Mouse (Mus musculus) liver, embryonic 12.5 days (tissue): ENCODE data around the gene Unc13d. TPM values are rescaled to one million over a fixed set of nuclear protein-coding genes. Genes with fewer than 3 reads are reported as not detected.

Experiments
- ATAC-seq: fragments of 200-750 bp; cut with Nextera tagmentation; 2 replicates; pipeline ENCODE4 v1.8.0; 2017; ENCODE audit warnings: moderate number of reproducible peaks, mild to moderate bottlenecking, moderate library complexity
- H3K27ac ChIP-seq: fragments of 300-500 bp; sonication (generic); 2 replicates; pipeline ENCODE4 v1.5.1; 2016; ENCODE audit warnings: mild to moderate bottlenecking
- H3K27me3 ChIP-seq: fragments of 300-500 bp; sonication (generic); replicated peaks from 2 replicates; pipeline ENCODE4 v1.6.1; 2016; ENCODE audit warnings: mild to moderate bottlenecking, moderate library complexity
- H3K36me3 ChIP-seq: fragments of 300-500 bp; sonication (generic); 2 replicates; pipeline ENCODE4 v1.6.1; 2016; ENCODE audit warnings: mild to moderate bottlenecking, moderate library complexity
- H3K4me1 ChIP-seq: fragments of 300-500 bp; sonication (generic); 2 replicates; pipeline ENCODE4 v1.6.1; 2016
- H3K4me2 ChIP-seq: fragments of 300-500 bp; sonication (generic); 2 replicates; pipeline ENCODE4 v1.6.1; 2016; ENCODE audit warnings: mild to moderate bottlenecking, moderate library complexity
- H3K4me3 ChIP-seq: fragments of 300-500 bp; sonication (generic); 2 replicates; pipeline ENCODE4 v1.5.1; 2016; ENCODE audit warnings: mild to moderate bottlenecking, moderate library complexity
- H3K9ac ChIP-seq: fragments of 300-500 bp; sonication (generic); 2 replicates; pipeline ENCODE4 v1.6.1; 2016; ENCODE audit warnings: mild to moderate bottlenecking, moderate library complexity
- H3K9me3 ChIP-seq: fragments of 300-500 bp; sonication (generic); replicated peaks from 2 replicates; pipeline ENCODE4 v1.6.1; 2016; ENCODE audit warnings: mild to moderate bottlenecking, moderate library complexity
- WGBS: fragments of 180-500 bp; shearing (Covaris S2); methylation state at CpG from one replicate; pipeline ENCODE4 v1.1.7; 2016; ENCODE audit not compliant: insufficient replicate concordance; 5-methylcytosine and 5-hydroxymethylcytosine counted together
- polyA plus RNA-seq: library from polyadenylated mRNA; unstranded; fragments of >200 nt; fragmentation: Nextera tagmentation; extraction: Ambion mirVana; gene quantifications from 2 replicates; pipeline ENCODE4 v1.2.1, GENCODE M21; 2016

The Unc13d gene
- polyA plus RNA-seq, 1 experiment from 2014 or later, result 50.1 TPM

DNA sequence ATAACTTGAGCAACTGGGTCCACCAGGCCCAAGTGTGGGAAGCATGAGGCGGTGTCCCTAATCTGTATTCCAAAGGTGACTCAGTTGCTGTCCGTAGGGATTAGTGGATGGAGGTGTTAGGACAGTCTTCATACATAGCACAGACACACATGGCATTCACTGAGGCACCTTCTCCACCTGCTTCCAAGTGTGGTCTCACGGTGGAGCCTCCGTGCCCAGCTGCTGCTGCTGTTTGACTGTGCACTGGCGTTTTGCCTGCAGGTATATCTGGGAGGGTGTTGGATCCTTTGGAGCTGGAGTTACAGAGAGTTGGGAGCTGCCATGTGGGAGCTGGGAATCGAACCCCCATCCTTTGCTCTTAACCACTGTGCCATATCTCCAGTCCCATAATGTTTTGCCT is 43.2 kb downstream of the Unc13d start:
- H3K36me3 ChIP-seq, result peaks cover 63% of the 10 kb centered on the region
- no peak for ATAC-seq
- no peak overlapping the region for H3K4me2 ChIP-seq
- H3K9ac ChIP-seq, result no peak overlapping the region
- no peaks in the 10 kb centered on the region for H3K27me3 ChIP-seq
- H3K27ac ChIP-seq, result no peak overlapping the region
- H3K9me3 ChIP-seq, result no peaks in the 10 kb centered on the region
- H3K4me1 ChIP-seq, result peaks cover 34% of the 10 kb centered on the region
- H3K4me3 ChIP-seq, result no peak overlapping the region
- 85% methylated on average over 6 of the region's 6 CpGs for WGBS

DNA sequence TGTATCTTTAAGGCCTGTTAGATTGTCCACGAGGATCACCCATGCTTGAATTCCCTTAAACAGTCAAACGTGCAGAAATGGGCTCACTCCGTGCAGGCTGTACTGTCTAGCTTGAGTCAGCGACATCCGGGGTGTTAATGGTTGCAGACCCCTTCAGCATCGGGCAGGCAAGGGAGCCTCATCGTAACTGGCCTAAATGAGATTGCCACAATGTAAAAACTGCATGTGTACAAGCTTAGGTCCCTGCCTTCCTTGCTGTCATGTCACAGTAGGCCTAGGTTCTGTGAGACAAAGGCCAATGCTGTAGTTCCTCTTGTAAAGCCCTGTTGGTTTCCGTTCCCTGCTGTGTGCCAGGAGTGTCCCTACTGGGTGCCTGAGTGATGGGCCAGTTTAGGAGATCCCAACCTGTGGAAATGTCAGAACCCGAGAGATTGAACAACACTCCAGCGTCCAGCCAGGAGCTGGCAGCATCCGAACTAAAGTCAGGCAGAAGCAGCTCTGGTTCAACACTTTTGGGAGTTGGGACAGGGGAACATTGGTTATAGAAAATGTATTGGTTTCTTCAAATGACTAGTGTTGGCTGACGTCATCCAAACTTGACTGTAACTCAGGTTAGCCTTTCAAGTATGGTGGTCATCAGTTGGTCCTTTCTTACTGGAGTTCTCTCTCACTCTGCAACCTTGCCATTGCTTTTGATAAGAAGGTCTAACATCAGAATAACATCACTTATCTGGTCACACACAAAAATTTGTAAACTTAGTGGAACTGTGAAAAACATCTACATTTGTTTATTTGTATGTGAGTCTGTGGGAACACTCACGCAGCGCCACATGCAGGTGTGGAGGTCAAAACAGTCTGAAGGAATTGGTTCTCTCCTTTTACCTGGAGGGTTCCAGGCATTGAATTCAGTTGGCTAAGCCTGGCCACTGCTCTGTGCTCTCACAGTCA is 46.6 kb downstream of the Unc13d start:
- peaks cover 45% of the 10 kb centered on the region for H3K4me1 ChIP-seq
- peak overlapping the region; percentile 96 for H3K9ac ChIP-seq
- H3K9me3 ChIP-seq, result no peaks in the 10 kb centered on the region
- peak overlapping the region; percentile 97 for H3K27ac ChIP-seq
- H3K4me3 ChIP-seq, result peak overlapping the region; percentile 76
- WGBS, result 23% methylated on average over 14 of the region's 14 CpGs
- peak overlapping the region; percentile 83 for H3K4me2 ChIP-seq
- H3K36me3 ChIP-seq, result peaks cover 43% of the 10 kb centered on the region
- ATAC-seq, result peak; percentile 13
- no peaks in the 10 kb centered on the region for H3K27me3 ChIP-seq

DNA sequence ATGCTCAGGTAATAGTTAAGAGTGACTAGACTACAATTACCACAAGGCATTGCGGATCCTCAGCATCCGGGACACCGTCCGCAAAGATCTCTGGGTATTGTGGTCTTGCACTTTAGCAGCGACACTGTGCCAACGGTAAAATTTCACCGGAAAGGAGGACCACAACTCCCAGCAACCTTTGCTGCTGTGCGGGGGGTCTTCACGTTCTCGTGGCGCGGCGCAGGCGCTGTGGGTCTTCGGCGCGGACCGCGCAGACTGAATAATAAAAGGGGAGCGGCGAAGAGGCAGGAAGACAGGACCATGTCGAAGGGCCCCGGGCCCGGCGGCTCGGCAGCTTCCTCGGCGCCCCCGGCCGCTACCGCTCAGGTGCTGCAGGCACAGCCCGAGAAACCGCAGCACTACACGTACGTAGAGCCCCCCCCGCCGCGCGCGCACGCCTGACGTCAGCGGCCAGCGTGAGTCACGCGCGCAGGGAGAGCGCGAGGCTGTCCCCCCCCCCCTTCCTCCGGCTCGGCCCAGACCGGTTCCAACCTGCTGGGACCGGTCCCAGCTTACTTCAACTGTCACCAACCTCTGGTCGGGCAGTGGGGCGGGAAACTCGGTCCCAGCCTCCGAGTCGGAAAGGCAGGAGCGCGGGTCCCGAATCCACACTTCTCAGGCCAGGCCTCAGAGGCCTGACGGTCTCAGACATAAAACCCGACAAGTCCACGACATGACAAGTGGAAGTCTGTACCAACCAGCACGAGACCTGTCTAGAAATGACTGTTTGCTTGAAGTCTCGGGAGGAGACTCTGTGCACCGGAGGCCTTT is 47.5 kb downstream of the Unc13d start, which contains the start of gene Unk:
TSS of gene Unk (plus strand) at position 235 of the 810 bp plus-strand sequence.
- Histone ChIP-seq H3K9me3 (no peaks in the 10 kb centered on the region), H3K27me3 (no peaks in the 10 kb centered on the region), H3K36me3 (peaks cover 36% of the 10 kb centered on the region), H3K9ac (peak within 1 kb of the TSS; percentile 96), H3K4me3 (peak within 1 kb of the TSS; percentile 76), H3K27ac (peak within 1 kb of the TSS; percentile 97), H3K4me2 (peak within 1 kb of the TSS; percentile 83), H3K4me1 (peaks cover 46% of the 10 kb centered on the region)
- ATAC-seq, result peak; percentile 92
- WGBS, result under 1% methylated on average over 66 of the region's 67 CpGs

DNA sequence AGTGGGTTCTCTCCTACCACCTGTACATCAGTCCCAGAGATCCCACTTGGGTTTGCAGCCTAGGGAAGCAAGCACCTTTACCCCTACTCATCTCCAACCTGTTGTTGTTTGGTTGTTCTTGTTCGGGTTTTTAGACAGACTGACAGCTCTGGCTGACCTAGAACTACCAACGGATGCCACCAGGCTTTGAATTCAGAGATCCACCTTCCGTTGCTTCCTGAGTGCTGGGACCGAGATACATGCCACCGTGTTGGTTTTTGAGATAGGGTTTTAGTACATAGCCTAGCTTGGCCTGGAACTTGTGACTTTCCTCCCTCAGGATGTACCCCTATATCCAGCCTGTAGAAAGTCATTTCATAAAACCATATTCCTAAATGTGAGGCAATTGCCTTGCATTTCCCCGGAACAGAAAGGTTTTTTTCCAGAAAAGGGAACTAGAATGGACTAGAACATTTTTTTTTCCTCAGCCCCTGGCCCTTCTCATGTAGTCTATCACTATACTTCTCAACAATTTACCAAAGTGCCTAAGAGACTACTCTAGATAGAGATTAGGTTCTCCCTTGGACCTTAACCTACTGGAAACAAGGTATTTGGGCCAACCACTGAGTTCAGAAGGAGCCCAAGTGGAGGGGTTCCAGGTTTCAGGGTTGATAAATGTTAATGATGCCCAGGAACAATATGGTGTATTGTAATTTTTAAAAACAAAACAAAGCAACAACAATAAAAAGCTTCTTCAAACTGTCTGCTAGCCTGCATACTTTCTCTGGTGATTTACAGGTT is 48.5 kb downstream of the Unc13d start:
- peak overlapping the region; percentile 97 for H3K27ac ChIP-seq
- 54% methylated on average over 6 of the region's 6 CpGs for WGBS
- peak overlapping the region; percentile 76 for H3K4me3 ChIP-seq

DNA sequence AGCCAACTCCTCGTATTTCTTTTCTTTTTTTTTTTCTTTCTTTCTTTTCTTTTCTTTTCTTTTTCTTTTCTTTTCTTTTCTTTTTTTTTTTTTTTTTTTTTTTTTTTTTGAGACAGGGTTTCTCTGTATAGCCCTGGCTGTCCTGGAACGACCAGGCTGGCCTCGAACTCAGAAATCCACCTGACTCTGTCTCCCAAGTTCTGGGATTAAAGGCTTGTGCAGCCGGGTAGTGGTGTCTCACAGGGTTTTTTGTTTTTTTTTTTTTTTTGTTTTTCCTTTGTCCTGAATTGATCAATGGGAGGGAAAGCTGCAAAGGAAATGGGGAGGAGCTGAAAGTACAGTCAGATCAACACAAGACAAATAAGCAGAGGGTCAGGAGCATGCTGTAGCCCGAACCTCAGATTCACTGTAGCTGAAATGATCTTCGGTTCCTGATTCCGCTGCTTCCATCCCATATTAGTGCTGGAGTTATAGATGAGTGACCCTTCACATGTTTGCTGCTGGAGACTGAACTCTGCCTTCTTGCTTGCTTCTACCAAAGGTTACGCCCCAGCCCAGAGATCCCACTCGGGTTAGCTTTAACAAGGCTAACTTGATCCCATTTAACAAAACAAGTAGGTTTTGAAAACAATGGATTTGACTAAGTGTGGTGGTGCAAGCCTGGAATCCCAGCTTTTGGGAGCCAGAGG is 49.4 kb downstream of the Unc13d start:
- Histone ChIP-seq H3K4me1 (peaks cover 45% of the 10 kb centered on the region), H3K9me3 (no peaks in the 10 kb centered on the region), H3K9ac (no peak overlapping the region), H3K4me2 (no peak overlapping the region), H3K36me3 (peaks cover 21% of the 10 kb centered on the region), H3K27me3 (no peaks in the 10 kb centered on the region), H3K4me3 (no peak overlapping the region), H3K27ac (peak overlapping the region; percentile 31)
- ATAC-seq, result no peak
- 76% methylated on average over 9 of the region's 9 CpGs for WGBS

More for the DNA sequence above, 48.5 kb downstream of the Unc13d start:
- Histone ChIP-seq H3K4me2 (peak overlapping the region; percentile 83), H3K9me3 (no peaks in the 10 kb centered on the region), H3K36me3 (peaks cover 27% of the 10 kb centered on the region), H3K9ac (peak overlapping the region; percentile 96), H3K4me1 (peaks cover 48% of the 10 kb centered on the region), H3K27me3 (no peaks in the 10 kb centered on the region)
- ATAC-seq, result no peak

DNA sequence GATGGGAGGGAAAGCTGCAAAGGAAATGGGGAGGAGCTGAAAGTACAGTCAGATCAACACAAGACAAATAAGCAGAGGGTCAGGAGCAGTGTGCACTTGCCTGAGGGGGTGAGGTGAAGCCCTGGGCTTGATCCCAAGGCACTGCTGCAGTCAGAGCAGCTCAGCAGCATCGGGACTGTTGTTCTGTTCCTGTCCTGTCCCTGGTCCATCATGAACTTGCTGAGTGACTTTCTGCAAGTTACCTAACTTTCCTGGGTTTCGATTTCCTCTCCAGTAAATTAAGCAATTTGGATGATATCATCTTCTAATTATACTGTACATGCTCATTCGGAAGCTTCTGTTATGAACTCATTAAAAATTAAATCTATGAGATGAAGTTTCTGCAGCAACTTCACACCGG is 50.0 kb downstream of the Unc13d start, which contains the start of gene H3f3b:
TSS of gene H3f3b (minus strand) at position 207 of the 400 bp plus-strand sequence.
- H3K27ac ChIP-seq, result peak within 1 kb of the TSS; percentile 31
- H3K36me3 ChIP-seq, result peaks cover 17% of the 10 kb centered on the region
- H3K9me3 ChIP-seq, result no peaks in the 10 kb centered on the region
- 78% methylated on average over 4 of the region's 4 CpGs for WGBS
- ATAC-seq, result no peak
- no peak within 1 kb of the TSS for H3K4me3 ChIP-seq
- no peaks in the 10 kb centered on the region for H3K27me3 ChIP-seq
- no peak within 1 kb of the TSS for H3K4me2 ChIP-seq
- 0 out of 2 replicates have a peak within 1 kb of the TSS, but pooled peaks have one; percentile 96 for H3K9ac ChIP-seq
- H3K4me1 ChIP-seq, result peaks cover 40% of the 10 kb centered on the region

DNA sequence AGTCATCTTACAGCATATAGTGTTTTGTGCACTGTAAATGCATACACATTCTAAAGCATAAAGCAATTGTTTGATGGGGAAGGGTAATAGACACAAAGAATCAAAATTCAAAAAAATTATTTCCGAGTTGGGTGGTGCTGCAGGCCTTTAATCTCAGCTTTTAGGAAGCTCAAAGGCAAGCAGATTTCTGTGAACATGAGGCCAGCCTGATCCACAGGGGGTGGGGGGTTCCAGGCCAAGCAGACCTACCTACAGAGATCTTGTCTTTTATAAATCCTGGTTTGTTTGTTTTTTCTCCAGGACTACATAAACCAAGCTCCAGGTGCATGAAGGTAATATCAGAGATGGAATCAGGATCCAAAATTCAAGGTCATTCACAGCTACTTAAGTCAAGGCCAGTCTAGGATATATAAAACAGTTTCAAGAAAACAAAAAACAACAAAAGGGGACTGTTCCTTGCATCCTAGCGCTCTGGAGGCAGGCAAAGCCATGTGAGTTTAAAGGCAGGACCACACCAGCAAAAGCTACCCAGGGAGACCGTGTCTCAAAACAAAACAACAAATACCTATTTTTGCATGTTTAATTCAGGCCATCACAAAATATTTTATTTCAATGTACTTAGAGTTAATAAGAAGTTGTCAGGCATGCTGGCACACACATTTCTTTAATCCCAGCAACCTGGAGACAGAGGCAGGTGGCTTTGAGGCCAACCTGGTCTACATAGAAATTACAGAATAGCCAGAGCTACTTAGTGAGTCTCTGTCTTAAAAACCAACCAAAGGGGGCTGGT is 52.5 kb downstream of the Unc13d start:
- Histone ChIP-seq H3K27me3 (no peaks in the 10 kb centered on the region), H3K4me2 (0 out of 2 replicates have a peak overlapping the region, but pooled peaks have one; percentile 10), H3K36me3 (peaks cover 22% of the 10 kb centered on the region), H3K9ac (no peak overlapping the region), H3K4me1 (peaks cover 33% of the 10 kb centered on the region), H3K9me3 (no peaks in the 10 kb centered on the region), H3K4me3 (no peak overlapping the region), H3K27ac (peak overlapping the region; percentile 76)
- no peak for ATAC-seq
- 77% methylated on average over 3 of the region's 3 CpGs for WGBS

DNA sequence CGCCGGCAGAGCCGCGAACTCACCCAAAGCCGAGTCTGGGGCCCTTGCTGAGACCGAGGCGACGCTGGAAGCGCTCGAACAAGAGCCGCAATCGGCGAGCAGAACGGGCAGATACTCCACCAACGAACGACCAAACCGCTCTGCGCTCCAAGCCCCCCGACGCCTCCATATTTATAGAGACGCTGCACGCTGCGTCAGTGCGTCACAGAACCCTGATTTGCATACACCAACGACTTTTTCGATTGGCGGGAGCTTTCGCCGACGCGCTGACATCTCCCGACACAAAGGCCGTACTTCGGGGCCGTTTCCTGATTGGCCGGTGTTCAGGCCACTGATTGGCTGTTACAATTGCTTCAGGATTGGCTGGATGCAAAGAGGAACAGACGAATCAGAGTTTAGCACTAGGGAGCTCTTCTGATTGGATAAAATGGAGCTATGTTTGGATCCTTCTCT is 53.4 kb downstream of the Unc13d start:
- ATAC-seq, result peak; percentile 92
- Histone ChIP-seq H3K9ac (peak overlapping the region; percentile 100), H3K27ac (peak overlapping the region; percentile 100), H3K9me3 (no peaks in the 10 kb centered on the region), H3K4me2 (peak overlapping the region; percentile 71), H3K4me3 (peak overlapping the region; percentile 96), H3K27me3 (no peaks in the 10 kb centered on the region), H3K36me3 (peaks cover 22% of the 10 kb centered on the region), H3K4me1 (peaks cover 29% of the 10 kb centered on the region)
- 0% methylated on average over 37 of the region's 37 CpGs for WGBS

DNA sequence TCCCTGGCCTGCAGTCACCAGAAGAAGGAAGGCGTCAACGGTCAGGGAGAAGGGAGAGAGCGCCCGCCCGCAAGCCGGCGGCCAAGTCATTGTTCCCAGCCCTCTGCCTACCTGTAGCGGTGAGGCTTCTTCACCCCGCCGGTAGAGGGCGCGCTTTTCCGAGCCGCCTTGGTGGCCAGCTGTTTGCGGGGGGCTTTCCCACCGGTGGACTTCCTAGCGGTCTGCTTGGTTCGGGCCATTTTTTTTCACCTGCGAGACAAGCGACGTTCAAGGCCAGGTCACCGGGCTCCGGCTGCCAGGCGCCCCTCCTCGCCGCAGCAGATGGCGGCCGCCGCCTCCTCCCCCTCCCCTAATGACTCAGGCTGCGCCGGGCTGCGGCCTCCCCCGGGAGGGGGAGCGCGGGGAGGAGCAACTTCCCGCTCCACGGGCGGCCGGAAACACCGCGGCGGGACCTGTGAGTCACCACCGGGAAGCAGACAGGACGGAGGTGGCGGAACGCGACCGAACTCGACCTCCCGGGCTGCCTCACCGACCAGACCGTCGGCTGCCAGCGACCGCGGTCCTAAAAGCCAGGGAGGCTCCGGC is 53.9 kb downstream of the Unc13d start:
- H3K4me3 ChIP-seq, result peak overlapping the region; percentile 96
- H3K4me1 ChIP-seq, result peaks cover 24% of the 10 kb centered on the region
- peak overlapping the region; percentile 100 for H3K9ac ChIP-seq
- ATAC-seq, result peak; percentile 62
- peak overlapping the region; percentile 71 for H3K4me2 ChIP-seq
- H3K27ac ChIP-seq, result peak overlapping the region; percentile 100
- no peaks in the 10 kb centered on the region for H3K9me3 ChIP-seq
- under 1% methylated on average over 56 of the region's 57 CpGs for WGBS
- no peaks in the 10 kb centered on the region for H3K27me3 ChIP-seq
- peaks cover 22% of the 10 kb centered on the region for H3K36me3 ChIP-seq
